Mouse (Mus musculus) urinary bladder, postnatal 25 days (tissue): ENCODE measurements around the gene Ppargc1a.

Experiments
- DNase-seq: peaks from one replicate; pipeline ENCODE4 v3.0.0; 2022; ENCODE audit warnings: low spot score

Ppargc1a gene

GRCm38 (mm10) chr5:51567659-51568058 lies at the start of gene Ppargc1a:
Gene Ppargc1a, minus strand, starts transcription at chr5:51567726.
- no peak for DNase-seq

DNA sequence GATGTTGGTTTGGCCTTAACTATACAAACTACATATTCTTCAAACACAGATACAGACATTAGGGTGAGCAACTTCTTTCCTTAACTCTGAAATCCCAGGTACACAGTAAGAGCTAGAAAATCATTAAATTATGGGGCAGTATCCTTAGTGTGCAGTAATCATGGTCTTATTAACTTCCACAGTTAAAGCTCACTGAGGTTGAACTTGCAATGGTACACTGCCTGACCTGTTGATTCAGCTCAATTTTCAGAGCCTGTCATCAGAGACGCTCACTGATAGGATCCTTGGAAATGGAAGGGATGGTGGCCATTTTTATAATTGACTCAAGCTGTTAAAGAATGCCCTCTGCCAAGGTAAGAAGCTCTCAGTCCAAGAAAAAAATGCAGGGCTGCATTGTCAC lies 49.4 kb upstream of the Ppargc1a start:
- DNase-seq: no peak

DNA sequence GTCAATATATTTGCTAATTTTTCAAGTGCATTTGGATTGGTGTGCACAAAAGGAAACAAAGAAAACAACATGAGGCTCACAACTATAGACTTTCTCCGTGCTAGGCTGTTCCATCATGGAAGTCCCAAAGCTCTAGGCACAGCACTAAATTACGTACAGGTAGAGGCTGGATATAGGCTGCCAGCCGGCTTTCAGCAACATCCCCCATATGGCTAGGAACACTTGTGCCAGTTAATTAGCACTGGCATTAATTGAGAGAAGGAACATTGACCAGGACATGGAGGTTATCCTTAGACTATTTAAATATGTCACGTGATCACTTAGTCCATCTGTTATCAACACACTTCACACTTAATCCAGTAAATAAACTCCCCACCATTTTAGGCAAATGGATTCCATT lies 44.5 kb upstream of the Ppargc1a start:
- no peak for DNase-seq

DNA sequence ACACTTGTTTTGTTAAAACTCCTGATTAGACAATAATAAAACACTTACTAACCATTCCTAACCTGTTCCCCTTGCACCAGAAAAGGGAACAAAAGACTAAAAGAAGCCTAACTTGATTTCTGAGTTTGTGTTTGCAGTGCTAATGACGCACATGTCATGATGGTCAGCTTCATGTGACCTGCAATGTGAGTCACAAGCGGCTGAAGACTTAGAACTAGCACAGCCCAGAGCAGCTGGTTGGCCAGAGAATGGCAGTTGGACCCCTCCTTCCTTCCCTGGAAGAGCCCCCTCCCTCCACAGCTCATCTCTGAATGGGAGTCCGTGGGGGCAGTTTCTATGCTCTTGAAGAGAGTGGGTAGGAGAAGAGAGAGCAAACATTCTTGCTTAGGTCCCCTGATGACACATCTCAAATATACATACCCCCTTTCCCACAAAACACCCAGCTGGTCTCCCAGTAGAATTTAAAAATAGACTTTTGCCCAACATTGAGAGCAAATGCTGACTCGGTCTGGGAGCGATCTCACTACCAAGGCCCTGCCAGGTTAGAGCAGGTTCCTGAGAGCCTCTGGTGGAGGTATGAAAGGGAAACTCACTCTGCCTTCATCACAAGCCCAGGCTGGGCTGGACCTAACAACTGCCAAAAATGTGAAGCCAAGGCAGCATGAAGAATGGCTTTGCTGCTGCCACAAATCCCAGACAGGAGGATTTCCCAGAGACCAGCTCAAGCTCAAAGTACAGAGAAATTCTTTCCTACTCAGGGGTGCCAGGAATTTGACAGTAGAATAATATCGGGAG lies 40.4 kb upstream of the Ppargc1a start:
- DNase-seq: no peak

GRCm38 (mm10) chr5:51599549-51599948 lies 32.0 kb upstream of the Ppargc1a start:
- DNase-seq: no peak

GRCm38 (mm10) chr5:51595644-51596043 lies 28.1 kb upstream of the Ppargc1a start:
- no peak for DNase-seq

- no peak for DNase-seq
Measured at GRCm38 (mm10) chr5:51592206-51592605, 24.7 kb upstream of the Ppargc1a start.

DNA sequence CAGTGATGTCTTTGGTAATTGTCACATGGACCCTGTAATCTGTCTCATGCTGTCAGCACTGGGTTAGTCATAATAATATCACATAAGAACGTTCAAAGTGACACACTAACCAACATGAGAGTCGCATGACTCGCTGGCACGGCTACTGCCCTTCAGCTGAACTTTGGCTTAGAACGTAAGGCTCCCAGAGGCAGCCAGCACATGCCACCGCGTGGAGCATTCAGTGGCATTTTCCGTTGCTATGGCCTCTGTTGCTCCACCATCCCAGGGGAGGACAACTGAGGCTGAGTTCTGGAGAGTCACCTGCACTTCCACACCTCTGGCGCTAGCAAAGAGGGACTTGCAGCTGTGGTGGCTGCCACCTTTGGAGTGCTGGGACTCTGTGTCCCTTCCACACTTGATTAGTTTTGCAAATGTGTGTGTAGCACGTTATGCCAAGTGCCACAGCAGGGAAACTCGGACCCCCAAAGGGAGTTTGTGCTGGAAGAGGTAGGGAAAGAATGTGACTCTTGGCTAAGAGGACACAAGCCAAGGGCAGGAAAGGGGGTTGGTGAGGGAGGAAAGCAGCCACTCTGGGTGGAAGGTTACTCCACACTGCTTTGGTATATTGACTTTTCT lies 24.1 kb upstream of the Ppargc1a start:
- no peak for DNase-seq

DNA sequence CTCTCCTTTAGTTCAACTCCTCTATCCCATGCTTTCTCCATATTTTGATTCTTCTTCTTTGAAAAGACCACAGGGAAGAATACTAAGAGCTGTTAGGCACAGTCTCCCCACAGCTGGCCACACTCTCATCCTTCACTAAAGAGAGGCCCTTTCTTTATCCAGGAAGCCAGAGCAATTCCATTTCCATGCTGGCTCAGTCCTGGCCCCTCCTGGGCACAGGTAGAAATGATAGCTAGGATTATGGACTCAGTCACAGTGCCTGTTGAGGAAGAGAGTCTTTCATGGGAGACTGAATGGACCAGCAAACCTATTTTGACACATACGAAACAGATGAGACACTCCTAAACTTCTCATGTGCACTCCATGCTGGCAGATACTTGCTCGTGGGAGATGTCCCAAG lies 18.7 kb upstream of the Ppargc1a start:
- no peak for DNase-seq

DNA sequence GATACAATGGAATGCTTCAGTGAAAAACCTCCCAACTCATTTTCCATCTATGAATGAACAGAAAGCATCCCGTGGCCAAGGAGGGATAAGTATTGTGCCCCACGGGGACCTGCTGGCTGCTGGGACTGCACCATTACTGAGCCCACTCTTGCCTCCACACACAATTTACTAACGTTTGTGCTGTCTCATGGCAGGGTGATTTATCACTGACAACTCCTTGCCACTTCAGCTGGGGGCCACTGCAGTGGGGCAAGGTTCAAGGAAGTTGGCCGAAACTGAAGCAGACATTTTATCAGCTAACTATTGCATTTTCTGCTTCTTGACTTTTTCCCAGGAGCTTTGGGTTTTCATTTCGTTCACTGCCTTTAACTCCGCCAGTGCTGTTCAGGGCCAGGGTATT lies 17.5 kb upstream of the Ppargc1a start:
- DNase-seq: no peak

DNA sequence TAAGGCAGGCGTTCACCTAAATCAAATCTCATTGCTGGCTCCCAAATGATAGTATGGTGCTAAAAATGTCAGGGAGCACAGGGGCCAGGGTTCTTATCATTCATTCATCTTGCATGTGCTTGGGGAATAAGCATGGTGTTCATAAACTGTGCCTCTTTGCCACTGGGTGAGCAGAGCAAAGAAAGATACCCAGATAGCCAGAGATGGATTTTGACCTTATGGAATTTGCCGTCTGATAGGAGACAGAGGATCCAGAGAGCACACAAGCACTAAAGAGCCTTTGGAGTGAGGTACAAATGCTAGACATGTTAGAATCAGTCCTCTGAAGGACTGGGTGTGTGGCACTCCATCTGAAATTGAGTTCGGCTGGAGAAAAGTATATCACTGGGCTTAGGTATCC lies 16.7 kb upstream of the Ppargc1a start:
- no peak for DNase-seq

DNA sequence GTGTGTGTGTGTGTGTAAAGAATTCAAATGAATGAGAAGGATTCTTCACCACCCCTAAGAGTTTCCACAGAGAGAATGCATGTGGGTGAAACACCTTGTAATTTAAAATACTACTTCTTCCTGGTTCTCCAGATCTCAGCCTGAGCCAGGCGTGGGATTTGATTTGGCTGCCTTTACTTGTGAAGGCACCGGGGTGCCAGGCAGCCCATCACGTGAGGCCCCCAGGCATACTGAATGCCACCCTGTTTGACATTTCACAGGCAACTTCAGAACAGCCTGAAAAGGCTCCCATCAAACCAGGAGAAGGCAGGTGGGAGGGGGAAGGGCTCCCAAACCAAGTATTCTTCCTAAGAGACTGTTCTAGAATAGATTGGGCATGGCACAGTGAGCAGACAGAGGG lies 16.1 kb upstream of the Ppargc1a start:
- no peak for DNase-seq

DNA sequence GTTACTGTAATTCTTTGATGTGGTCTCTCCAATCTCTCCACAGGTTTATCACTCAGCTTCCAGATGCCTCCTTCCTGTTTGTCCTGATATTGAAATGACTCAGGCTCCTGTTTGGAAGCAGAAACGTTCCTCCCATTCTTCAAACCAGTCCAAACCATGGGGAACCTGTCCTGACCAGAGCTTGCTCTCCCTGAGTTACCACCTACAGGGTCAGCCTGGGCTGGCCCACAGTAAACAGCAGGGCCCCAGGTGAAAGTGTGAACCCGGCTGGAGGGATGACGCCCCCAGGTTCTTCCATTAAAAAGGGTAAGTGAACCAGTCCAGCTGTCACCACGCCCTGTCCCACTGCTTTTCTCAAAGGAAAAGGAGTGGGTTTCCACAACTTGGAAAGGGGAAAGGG lies 15.5 kb upstream of the Ppargc1a start:
- DNase-seq: no peak

- no peak for DNase-seq
Measured at GRCm38 (mm10) chr5:51582618-51583017, 15.1 kb upstream of the Ppargc1a start.

DNA sequence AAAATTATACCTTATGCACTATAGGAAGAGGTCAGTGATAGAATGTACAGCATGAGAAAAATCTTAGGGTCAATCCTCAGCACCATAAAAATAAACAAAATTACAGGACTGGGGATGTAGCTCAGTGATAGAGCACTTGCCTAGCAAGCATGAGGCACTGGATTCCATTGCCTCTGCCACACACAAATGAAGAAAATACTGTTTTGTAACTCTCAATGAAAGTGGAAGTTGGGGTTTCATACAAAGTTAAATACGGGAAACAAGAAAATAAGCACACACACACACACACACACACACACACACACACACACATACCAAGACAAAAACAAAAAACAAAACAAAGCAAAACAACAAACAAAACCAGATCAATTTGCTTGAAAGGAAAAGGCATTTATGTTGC lies 10.1 kb upstream of the Ppargc1a start:
- DNase-seq: no peak

DNA sequence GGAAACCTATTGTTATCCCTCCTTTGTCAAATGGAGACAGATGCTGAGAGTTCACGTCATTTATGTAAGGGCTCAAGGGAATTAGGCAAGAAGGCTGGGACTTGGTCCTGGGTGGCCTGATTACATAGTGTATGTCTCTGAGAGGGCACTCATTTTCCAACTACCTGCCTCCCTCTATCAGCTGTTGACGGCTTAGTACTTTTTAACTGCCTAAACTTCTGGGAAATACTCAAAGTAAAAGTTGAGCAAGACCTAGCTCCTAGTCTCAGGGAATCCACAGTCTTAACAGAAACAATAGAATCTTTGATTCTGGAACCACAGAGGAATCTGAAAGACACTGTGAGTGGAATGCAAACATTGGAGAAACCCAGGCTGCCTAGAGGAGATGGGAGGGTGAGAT lies 6.2 kb upstream of the Ppargc1a start:
- no peak for DNase-seq

- DNase-seq: no peak
Measured at GRCm38 (mm10) chr5:51568198-51568690, 718 bp upstream of the Ppargc1a start.

DNA sequence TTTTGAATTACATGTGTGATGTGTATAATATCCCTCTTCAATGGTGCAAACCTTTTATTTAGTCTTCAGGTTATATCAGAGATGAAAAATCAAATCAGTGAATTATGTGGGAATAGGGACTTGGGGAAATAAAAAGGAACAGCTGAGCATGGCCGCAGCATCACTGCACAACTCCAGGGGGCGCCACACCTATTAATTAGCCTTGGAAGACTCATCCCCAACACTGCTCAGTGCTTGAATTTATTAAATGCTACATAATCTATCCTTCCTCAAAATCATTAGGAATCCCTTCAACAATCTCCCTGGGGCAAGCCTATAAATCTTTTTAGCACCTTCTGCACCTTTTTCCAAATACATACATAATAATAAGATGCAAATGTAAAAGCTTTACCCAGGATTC lies 1.9 kb downstream of the Ppargc1a start:
- DNase-seq: no peak

GRCm38 (mm10) chr5:51565038-51565437 lies 2.5 kb downstream of the Ppargc1a start:
- DNase-seq: no peak

DNA sequence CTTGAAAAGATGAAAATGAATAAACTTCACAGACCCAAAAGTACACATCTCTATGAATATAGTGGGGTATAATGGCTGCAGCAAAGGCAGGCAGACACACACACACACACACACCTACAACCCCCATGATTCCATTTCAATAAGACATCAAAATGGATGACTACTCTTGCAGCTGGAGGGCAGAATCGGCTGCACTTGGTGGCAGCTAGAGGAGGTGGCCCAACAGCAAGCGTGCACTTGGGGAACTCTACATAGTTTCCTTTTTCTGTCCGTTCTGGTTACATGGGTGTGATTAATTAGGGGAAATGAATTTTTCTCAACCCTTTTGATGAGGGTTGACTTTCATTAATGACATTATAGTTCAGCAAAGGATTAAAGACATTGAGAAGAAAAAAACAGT lies 4.0 kb downstream of the Ppargc1a start:
- no peak for DNase-seq

DNA sequence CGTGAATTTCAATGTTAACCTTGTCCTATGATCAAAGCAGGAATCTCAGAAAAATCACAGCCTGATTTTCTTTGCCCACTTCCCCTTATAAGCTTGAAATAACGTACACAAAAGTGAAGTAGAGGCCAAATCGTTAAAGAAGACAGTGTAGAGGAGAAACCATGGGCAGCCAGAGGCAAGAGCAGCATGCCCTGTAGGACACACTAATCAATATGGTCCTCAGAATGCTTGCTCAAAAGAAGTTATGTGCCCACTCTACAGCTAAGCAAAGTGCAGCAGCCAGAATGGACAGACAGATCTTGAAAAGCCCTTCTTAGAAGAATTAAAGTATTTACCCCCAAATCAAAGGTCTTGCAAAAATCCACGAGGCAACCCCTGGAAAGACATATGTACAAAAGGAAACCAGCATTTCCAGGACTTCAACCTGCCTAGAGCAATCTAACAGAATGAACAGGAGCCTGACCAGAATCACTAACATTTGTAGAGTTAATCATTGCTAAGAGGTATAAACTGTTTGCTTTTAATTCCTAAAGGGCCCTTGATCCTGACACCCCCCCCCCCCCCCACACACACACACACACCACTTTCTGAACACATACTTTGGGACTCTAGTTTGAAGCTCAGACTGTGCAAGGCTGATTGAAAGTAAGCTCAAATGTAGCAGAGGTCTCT lies 9.8 kb downstream of the Ppargc1a start:
- DNase-seq: no peak

- DNase-seq: no peak
Measured at GRCm38 (mm10) chr5:51553671-51554070, 13.9 kb downstream of the Ppargc1a start.

- DNase-seq: no peak
Measured at GRCm38 (mm10) chr5:51553251-51553650, 14.3 kb downstream of the Ppargc1a start.
